Mouse (Mus musculus): ENCODE data around the gene Fmr1nb.
"Not testable (repeated sequence)": the region's sequence is repeated elsewhere in the genome, so short reads cannot be mapped to it uniquely, and the experiment has no call there.

GRCm38 (mm10) chrX:68821059-68821458 is 59.4 kb downstream of the Fmr1nb start, which contains the start of gene Gm14698:
- not testable (repeated sequence) for TF ChIP-seq POLR2A, CTCF (IDR thresholded peaks at IDR 0.05; ENCODE audit: extremely low read depth, insufficient read depth, low read length)

All from cortical plate, adult 2 months (tissue).